Mouse (Mus musculus) gastrocnemius, adult 18-20 months (tissue): ENCODE results near the gene Psmd10. TPM values are rescaled to one million over a fixed set of nuclear protein-coding genes. Genes with fewer than 3 reads are reported as not detected.

Experiments
- DNase-seq: peaks from one replicate; pipeline ENCODE4 v3.0.0; 2021; ENCODE audit warnings: low spot score
- long read RNA-seq, 2 experiments: library from polyadenylated mRNA; stranded (forward); transcript quantifications; one replicate each; pipeline ENCODE4 v2.0.0; 2021
- total RNA-seq, 2 experiments: library from RNA; stranded (reverse); gene quantifications; 2 replicates each; pipeline ENCODE4 v1.2.3; 2021

Gene Psmd10
- total RNA-seq: 10 to 100 TPM in 1 of 2 experiments, 1 to 10 TPM in 1; 9.9 to 10.7 TPM
- long read RNA-seq, experiment 1, transcript Psmd10-201 (5 exons, 1,430 nt): major isoform, 15 of 17 reads
- long read RNA-seq, experiment 1, partial matches to known transcripts: 1 of 17 reads
- long read RNA-seq, experiment 1, other reads (novel, unspliced or antisense): 0 of 17 reads
- long read RNA-seq, experiment 2, transcript Psmd10-201 (5 exons, 1,430 nt): major isoform, 12 of 12 reads
- long read RNA-seq, experiment 2, partial matches to known transcripts: 0 of 12 reads
- long read RNA-seq, experiment 2, other reads (novel, unspliced or antisense): 0 of 12 reads

DNA sequence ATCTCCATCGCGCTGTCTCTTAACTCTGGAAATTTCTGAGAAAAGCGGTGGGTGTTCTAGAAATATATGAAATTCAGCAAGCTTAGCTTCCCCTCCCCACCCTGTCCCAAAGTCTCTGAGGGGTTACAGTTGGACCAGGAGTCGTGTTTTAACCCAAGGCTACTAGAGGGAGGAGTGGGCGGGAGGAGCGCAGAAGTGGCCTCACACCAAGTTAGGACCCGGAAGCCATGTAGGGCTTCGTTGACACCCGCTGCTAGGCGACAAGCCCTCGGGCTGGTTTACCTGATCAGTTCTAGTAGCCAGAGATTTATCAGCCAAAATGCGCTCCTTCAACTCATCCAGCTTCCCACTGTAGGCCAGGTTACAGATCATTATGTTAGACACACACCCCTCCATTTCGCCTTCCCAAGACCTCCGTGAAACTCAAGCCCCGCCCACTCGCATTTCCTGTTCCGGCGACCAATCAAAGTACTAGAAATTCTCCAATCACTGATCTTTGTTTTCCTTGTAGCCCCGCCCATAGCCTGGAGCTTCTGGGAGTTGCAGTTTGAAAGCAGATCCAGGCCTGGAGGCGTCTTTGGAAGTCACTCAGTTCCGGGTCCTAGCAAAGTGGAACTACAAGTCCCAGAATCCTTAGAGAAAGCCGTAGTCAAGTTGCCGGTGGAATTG lies at the start of gene Psmd10, which contains the start of gene Atg4a:
Gene Psmd10 (minus strand): TSS at position 457 of the 669 bp plus-strand sequence.
Gene Atg4a (plus strand): TSS at position 636 of the 669 bp plus-strand sequence.
- DNase-seq: peak; percentile 91

DNA sequence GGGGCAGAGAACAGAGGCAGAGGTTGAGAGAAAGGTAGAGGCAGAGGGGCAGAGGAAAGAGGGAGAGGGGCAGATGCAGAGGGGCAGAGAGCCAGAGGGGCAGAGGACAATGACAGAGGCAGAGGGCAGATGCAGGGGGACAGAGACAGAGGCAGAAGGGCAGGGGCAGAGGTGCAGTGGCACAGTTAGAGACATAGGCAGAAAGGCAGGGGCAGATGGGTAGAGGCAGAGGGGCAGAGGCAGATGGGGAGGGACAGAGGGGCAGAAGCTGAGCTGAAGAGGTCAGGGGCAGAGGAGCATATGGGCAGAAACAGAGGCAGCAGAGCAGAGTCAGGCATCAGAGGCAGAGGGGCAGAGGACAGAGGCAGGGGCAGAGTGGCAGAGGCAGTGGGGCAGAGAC lies 42.4 kb upstream of the Psmd10 start:
- DNase-seq: no peak

DNA sequence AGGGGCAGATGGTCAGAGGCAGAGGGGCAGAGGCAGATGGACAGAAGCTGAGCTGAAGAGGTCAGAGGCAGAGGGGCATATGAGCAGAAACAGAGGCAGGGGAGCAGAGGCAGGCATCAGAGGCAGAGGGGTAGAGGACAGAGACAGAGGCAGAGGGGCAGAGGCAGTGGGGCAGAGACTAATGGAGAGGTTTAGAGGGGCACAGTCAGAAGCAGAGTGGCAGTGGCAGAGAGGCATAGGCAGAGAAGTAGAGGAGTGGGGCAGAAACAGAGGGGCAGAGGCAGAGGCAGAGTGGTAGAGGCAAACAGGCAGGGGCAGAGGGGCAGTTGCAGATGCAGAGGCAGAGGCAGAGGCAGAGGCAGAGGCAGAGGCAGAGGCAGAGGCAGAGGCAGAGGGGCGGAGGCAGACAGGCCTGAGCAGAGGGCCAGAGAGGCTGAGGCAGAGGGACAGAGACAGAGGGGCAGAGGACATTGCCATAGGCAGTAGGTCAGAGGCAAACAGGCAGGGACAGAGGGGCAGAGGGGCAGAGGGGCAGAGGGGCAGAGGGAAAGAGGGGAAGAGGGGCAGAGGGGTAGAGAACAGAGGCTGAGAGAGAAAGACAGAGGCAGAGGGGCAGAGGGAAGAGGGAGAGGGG lies 41.5 kb upstream of the Psmd10 start:
- DNase-seq: no peak

DNA sequence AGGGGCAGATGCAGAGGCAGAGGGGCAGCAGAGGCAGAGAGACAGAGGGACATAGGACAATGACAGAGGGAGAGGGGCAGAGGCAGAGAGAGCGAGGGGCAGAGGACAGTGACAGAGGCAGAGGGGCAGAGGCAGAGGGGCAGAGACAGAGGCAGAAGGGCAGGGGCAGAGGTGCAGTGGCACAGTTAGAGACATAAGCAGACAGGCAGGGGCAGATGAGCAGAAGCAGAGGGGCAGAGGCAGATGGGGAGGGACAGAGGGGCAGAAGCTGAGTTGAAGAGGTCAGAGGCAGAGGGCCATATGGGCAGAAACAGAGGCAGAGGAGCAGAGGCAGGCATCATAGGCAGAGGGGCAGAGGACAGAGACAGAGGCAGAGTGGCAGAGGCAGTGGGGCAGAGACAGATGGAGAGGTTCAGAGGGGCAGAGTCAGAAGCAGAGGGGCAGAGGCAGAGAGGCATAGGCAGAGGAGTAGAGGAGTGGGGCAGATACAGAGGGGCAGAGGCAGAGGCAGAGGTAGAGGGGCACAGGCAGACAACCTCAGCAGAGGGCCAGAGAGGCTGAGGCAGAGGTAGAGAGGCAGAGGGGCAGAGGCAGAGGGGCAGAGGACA lies 40.5 kb upstream of the Psmd10 start:
- no peak for DNase-seq

DNA sequence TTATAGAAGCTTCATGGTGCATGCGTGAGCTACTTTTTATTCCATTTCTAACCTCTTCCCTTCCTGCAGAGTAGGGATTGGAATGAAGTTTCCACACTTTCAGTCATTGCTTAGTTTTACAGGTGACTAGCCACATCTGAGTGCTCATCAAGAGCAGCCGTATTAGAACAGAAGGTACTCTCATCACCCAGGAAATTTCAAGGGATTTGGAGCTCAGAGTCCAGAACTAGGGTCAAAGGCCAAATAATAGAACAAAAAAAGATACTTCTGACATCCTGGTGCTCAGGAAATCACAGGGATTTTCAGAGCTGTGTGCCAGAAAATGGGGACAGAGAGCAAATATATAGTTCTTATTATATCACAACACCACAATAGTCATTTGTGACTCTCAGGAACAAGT lies 28.7 kb upstream of the Psmd10 start:
- DNase-seq: no peak

DNA sequence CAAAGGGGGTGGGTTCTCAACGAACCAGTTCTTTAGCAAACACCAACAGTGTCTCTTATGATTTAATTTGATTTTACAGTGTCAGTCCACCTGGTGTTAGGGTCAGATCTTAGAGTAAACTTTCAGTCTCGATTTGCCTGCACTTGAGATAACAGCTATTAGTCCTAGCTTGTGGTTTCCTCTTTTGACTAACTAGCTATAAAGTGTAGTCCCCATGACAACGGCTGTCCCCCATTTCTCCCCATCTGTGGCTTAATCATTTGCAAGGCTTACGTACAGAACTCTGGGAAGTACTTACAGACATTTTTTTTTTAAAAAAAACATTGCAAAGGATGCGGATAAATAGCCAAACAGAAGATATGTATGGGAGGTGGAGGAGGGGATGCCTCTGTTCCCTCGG lies 28.3 kb upstream of the Psmd10 start:
- DNase-seq: no peak

DNA sequence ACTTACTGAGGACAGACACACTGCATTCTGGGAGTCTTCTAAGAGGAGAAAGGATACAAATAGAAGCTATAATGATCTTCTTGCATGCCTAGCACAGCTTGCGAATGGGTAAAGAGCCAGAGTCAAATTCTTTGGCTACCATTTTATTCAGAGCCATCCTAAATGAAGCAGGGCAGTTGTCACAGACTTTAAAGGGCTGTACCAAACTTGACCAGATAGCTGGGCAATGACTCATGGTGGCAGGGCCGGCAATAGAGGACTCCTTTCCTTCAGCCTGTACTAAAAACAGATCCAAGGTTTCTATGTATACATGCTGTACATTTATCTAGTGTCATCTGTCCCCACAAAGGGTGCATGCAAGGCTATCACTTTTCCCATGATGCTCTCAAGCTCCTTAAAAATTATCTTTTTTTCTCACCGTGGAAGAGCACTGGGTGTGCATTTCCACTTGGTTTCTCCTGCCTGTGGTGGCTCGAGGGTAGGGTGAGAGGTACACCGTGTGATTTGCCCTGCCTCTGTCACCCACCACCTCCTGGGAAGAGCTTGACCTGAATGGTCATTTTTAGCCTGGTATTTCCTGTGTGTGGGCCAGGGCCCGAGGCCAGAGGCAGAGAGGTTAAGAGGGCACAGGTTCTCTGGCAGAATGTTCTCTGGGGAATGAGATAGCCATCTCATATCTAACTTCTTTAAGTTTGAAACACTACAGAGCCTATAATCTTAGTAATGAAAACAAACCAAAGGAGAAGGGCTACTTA lies 26.9 kb upstream of the Psmd10 start:
- DNase-seq: peak; percentile 47

DNA sequence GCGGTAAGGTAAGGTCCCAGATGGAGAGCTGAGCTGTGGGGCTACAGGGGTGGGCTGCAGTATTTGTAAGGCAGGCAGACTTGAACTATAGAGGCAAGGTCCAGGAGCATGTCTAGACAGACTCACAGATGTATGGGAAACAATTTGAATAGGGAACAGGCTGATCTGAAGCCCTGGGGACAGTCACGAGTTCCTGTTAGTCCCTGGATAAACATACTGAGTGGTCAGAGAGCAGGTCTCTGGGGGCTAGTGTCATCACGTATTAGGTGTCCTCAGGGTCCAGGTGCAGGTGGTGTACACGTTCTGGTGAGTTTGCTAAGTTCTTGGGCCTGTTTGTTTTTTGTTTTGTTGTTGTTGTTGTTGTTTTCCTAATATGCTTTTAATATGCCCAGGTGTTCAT lies 23.6 kb upstream of the Psmd10 start:
- no peak for DNase-seq

DNA sequence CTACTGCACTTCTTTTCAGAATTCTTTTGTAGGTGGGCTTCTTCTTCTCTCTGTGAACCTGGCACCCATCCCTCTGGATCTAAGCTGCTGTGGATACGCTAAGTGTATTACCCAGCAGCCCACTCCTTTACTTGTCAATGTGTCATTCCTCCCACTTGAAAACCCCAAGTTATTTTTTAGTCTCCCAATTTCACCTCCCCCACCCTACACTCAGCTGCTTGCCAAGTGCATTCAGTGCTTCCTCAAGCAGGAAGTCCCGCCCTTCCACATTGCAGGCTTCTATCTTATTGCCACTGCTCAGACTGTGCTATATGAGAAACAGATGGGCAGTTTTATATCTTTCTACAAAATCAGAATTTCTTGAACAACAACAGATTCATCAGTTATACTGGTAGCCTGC lies 23.0 kb upstream of the Psmd10 start:
- DNase-seq: peak; percentile 9

DNA sequence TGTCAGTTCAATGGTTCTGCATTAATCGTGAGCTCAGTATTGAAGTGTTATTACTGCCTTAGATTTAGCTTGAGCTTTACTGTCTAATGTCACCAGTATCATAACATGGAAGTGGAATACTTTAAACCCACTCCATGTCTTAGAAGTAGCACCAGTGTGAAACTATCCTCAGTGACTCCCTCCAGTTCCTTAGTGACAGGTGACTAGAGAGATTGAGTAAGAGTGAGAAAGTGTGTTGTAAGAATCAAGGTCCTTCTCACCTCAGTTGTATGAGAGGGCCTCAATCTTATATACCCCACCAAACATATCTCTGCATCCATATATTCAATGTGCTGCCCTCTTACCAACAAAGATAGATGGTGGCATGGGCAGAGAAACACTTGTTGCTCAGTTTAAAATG lies 22.4 kb upstream of the Psmd10 start:
- DNase-seq: no peak

DNA sequence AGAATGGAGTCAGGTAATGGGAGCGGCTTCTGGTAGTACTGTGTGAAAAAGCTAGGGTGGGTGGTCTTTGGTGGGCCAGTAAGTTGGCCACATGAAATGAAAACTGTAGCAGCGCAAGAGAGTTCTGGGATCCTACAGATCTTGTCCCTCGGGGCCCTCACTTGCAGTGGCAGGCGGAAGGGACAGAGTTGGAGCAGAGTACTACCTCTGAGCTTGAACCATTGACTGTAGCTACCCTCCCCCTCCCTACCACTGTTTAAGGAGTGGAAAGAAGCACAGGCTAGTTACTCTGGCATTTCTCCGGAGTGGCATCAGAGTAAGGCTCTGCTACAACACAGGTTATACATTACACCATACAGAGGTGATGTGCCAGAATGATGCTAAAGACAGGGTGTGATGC lies 431 bp upstream of the Psmd10 start:
- no peak for DNase-seq

DNA sequence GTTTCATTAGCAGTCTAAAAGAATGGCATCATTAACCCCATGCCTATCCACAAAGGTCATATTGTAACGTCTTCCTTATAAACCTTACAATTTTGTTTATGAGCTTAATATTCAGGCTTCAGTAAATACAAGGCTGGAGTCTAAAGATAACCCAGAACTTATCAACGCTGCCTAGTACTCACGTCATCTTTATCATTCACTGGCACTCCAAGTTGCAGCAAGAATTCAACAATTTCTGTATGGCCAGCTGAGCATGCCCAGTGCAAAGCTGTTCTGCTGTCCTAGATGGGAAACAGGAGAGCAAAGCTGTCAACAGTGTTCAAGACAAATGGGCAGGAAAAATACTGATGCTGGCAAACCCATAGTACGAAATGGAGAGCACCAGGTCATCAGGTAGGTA lies 2.9 kb downstream of the Psmd10 start:
- DNase-seq: no peak

DNA sequence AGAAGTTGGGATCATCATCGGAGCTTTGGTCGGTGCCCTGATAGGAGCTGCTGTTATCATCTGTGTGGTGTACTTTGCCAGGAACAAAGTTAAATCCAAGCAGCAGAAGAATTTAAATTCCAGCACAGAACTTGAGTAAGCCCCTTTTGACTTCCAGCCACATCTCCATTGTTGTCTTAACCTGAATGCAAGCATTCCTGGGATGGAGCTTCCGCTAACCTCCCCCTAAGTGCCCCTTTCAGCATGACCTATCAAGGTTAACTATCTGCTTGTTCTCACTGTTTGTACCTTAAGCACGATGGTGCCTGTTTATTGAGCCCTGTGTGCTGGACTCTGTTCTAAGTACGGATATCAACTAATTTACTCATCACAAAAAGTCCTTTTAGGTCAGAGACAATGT lies 20.3 kb downstream of the Psmd10 start:
- no peak for DNase-seq

DNA sequence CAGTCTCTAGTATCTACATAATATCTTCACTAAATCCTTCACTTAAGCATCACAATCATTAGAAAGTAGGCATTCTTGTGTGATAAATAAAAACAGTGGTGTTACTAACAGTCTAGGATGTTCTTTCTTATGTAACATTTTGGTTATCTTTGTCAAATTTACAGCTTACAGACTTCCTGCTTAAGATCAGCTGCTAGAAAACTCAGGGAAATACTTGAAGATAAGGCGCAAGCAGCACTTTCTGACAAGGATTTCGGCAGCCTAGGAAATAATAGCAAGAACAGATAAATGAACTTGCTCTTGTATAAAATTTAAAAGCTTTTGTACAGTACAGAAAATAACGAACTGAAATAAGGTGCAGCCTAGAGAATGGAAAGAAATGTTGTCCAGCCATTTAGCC lies 23.3 kb downstream of the Psmd10 start:
- no peak for DNase-seq

DNA sequence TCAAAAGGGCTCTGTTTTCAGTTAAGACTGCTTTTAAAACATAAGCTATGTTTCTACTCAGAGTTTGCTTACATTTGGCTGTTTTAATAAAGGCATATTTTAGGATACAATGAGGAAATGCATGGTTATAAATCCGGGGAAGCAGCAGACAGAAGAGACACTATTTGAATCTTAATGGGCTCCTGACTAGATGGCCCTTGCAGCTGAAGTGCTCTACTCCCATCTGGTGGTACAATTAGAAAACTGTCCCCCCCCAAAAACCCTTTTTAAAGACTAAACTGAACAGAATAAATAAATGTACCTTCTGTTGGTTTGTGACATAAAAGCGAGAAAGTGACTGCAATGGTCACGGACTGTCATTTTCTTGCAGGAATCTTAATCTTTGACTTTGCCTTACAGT lies 24.5 kb downstream of the Psmd10 start:
- DNase-seq: no peak

DNA sequence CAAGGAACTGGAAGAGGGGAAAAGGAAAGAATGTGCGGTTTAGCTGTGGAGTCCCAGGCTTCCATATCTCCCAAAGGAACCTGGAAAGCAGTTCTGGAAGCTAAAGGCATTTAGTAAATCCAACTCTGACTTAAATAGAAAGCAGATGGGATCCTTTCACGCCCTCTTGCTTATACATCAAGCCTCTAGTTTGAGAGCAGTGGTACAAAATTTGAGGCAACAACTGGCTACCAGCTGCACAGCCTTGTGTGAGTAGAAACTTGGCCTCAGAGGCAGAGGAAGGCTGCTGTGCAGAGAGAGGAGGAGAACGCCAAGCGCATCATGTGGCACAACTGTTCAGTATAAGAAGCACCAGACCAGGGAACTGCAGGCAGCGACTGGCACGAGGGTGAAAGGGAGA lies 35.2 kb downstream of the Psmd10 start:
- DNase-seq: no peak

DNA sequence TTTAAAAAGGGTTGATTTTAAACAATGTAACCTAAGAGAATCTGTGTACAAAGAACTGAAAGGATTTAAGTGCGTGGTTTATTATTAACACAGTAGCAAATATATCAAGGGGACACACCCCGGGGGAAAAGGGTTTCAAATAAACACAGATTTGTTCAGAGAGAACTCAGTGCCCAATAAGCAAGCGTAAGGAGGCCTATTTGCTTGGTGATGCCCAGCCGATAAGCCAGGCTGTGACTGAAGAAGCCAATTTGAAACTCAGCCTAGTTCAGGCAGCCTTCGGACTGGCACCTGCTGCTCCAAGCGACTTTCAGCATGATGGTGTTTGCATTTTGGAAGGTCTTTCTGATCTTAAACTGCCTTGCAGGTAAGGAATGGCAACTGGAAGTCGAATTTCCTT lies 49.2 kb downstream of the Psmd10 start, which contains the start of gene Vsig1:
Gene Vsig1 (plus strand): TSS at position 249 of the 400 bp plus-strand sequence.
- no peak for DNase-seq

DNA sequence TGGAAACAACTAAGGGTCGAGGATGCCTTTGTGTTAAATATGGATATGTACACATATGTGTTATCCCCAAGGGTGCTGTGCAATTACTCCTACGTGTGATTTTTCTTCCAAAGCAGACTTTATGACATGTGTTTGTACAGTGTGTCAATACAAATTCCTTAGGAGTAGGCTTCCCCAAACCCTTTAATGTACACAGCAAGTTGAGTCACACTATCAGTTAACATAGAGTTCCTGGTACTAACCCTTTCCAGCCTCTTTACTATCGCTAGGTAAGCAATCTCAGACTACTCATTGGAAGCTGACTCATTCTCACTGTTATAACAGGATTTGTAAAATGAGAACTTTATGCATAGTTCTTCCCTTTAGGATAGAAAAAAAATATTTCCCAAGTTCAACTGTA lies 53.0 kb downstream of the Psmd10 start:
- DNase-seq: no peak
